Mouse (Mus musculus): ENCODE measurements around the gene Terb1. TPM values are rescaled to one million over a fixed set of nuclear protein-coding genes. Genes with fewer than 3 reads are reported as not detected.

Gene Terb1
- total RNA-seq, 2 experiments from 2014 or later = 1.9 to 2.0 TPM

GRCm38 (mm10) chr8:104446016-104446415, 63.7 kb downstream of the Terb1 start:
- intact Hi-C loops (cut with DNase I) = no loop called here
- no peak overlapping the region for H3K27ac ChIP-seq
- no peak overlapping the region for H3K4me3 ChIP-seq
- TF ChIP-seq CTCF (IDR thresholded peaks at IDR 0.05) = no peak
- DNase-seq (ENCODE audit: extremely low spot score in 1 of 2, low spot score in 2 of 2) = no peak

- no peak overlapping the region for H3K27ac ChIP-seq
- intact Hi-C loops (cut with DNase I) = no loop called here
- no peak for TF ChIP-seq CTCF (IDR thresholded peaks at IDR 0.05)
- H3K4me3 ChIP-seq = no peak overlapping the region
- DNase-seq (ENCODE audit: extremely low spot score in 1 of 2, low spot score in 2 of 2) = no peak
Observed at GRCm38 (mm10) chr8:104445248-104445647, 64.5 kb downstream of the Terb1 start.

DNA sequence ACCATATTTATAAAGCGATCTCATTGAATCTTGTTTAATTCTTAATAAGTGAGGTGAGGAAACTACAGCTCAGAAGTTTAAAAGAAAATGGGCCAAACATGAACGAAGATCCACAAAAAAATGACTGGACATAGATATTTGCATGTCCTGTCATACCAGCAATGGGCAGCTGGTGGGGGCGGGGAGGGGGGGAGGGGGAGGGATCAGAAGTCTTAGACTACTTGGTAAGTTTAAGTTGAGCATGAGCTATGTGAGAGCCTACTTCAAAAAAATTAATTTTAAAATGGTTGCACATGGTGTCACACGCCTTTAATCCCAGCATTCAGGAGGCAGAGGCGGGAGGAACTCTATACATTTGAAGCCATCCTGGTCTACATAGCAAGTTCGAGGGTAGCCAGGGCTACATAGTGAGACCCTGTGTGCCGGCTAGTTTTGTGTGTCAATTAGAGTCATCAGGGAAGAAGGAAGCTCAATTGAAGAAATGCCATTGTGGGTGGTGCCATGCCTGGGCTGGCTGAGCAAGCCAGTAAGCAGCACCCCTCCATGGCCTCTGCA, 66.5 kb downstream of the Terb1 start:
- no peak for TF ChIP-seq CTCF (IDR thresholded peaks at IDR 0.05)
- peak overlapping the region; percentile 98; the same call in 1 of the 2 replicates for H3K27ac ChIP-seq
- H3K4me3 ChIP-seq = peak overlapping the region; percentile 78
- no peak for DNase-seq (ENCODE audit: extremely low spot score in 1 of 2, low spot score in 2 of 2)
- intact Hi-C loops (cut with DNase I) = loop anchor here (2.0 to 5.0 kb wide), 3 partner anchors 66 to 102 kb away; partner anchors contain the start of gene Terb1

DNA sequence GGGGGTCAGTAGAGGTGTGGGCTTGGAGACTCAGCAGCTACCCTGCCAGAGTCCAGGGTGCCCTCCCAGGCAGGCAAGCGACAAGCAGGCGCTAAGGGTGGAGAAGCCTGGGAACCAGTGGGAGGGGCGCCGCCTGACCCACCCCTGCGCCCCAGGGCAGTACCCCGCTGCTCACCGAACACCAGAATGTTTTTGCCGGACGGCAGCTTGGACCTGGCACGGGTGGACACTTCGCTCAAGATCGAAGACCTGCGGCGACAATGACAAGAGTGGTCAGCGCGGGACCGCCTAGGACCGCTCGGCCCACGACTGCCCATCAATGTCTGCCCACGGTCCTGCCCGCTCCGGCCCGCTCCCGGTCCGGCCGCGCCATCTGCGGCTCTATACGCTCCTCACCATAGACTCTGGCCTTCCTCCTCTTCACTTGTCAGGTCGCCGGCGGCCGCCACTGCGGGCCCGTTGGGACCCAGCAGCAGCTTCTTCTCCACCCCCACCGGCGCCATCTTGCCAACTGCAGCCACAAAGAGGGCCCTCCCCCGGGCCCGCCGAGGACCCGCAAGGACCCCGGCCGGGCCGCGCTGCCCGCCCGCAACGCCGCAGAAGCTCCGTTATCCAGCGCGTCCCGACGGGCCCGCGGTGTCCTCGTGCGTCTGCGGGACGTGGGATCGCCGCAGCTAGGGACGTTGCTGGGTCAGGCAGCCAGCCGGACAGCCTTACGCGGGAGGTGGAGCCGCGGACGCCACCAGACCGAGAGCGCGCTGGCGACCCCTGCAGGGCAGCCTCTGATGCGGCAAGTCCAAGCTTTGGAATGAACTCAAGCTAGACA, 67.2 kb downstream of the Terb1 start, which contains the start of gene Dync1li2:
Gene Dync1li2, minus strand, starts transcription at position 749 of the 826 bp plus-strand sequence.
- peak within 1 kb of the TSS; percentile 78 for H3K4me3 ChIP-seq
- intact Hi-C loops (cut with DNase I) = loop anchor here (2.0 to 5.0 kb wide), 3 partner anchors 66 to 102 kb away; partner anchors contain the start of gene Terb1
- TF ChIP-seq CTCF (IDR thresholded peaks at IDR 0.05) = peak; percentile 91
- peak; percentile 91 to 96 for DNase-seq (ENCODE audit: extremely low spot score in 1 of 2, low spot score in 2 of 2)
- peak within 1 kb of the TSS; percentile 98 for H3K27ac ChIP-seq

GRCm38 (mm10) chr8:104441613-104442012, 68.1 kb downstream of the Terb1 start:
- TF ChIP-seq CTCF (IDR thresholded peaks at IDR 0.05) = no peak
- DNase-seq (ENCODE audit: extremely low spot score in 1 of 2, low spot score in 2 of 2) = peak in 1 of 2 experiments; percentile 46
- Histone ChIP-seq H3K27ac (peak overlapping the region; percentile 98), H3K4me3 (peak overlapping the region; percentile 78)
- intact Hi-C loops (cut with DNase I) = loop anchor here (2.0 to 5.0 kb wide), 3 partner anchors 67 to 101 kb away; partner anchors contain the start of gene Terb1

DNA sequence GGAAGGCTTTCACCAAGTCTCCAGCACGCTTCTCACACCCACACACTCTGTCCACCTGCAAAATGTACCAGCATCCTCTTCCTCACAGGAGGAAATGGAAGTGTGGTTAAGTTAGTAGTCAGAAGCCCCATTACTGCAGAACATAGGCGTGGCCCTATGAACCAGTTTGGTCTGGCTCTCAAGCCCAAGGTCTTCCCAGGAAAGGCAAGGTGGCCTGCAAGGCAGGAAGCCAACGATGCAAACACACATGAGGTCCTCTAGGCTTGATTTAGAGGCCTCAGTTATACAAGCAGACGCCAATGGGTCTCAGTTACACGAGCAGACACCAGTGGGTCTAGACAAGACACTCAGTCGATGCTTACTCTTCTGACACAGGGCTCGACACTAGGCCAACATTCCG, 70.2 kb downstream of the Terb1 start:
- DNase-seq (ENCODE audit: extremely low spot score in 1 of 2, low spot score in 2 of 2) = no peak
- intact Hi-C loops (cut with DNase I) = loop anchor here (5.0 kb wide), 1 partner anchor 42 kb away; the partner anchor contains the start of gene Cmtm4
- Histone ChIP-seq H3K27ac (peak overlapping the region; percentile 16; the same call in 1 of the 2 replicates), H3K4me3 (no peak overlapping the region)
- TF ChIP-seq CTCF (IDR thresholded peaks at IDR 0.05) = no peak

DNA sequence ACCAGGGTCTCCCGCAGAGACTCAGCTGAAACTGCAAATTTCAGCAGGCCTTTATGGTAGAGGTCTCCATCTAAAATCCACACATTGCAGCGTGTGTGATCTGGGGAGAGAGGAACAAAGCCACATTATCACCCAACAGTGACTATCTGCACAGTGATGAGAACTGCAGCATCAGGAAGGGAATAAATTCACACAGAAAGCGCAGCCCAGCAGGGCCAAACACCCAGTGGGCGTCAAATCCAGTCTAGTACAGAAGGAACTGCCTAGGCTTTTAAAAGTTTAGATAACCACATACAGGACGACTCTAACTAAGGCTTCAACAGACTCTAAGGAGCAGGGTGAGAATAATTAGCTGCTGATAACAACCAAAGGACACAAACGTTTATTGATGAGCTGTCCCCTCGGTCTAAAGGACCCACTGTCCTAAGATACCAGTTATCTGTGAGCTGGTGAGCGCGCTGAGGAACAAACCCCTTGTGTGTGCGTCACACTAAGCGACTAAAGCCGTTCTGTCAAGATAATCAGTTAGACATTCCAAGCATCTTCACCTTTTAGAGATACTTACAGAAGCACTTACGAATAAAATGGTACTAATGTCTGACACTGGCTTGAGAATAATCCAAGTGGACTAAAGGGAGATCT, 72.1 kb downstream of the Terb1 start:
- H3K27ac ChIP-seq = peak overlapping the region; percentile 92
- H3K4me3 ChIP-seq = peak overlapping the region; percentile 2; the same call in 1 of the 2 replicates
- intact Hi-C loops (cut with DNase I) = loop anchor here (2.0 to 5.0 kb wide), 2 partner anchors 27 to 40 kb away; partner anchors contain the start of gene Cmtm4
- DNase-seq (ENCODE audit: extremely low spot score in 1 of 2, low spot score in 2 of 2) = no peak
- TF ChIP-seq CTCF (IDR thresholded peaks at IDR 0.05) = no peak

DNA sequence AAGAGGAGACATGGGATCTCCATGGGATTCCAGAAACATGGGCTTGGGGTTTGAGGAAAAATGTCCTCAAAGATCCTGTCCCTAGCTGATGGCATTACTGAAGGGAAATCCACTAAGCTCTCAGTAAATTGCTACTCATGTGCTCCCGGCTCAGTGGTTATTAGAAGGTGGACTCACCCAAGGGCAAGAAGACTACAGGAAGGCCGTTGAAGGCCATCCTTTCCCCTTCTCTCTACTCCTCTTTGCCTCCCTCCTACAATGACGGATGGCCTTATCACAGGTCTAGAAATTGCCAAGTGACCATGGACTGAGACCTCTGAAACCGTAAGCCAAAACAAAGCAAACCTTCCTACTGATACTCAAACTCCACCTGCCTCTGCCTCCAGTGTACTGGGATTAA, 73.1 kb downstream of the Terb1 start:
- peak overlapping the region; percentile 92 for H3K27ac ChIP-seq
- intact Hi-C loops (cut with DNase I) = loop anchor here (2.0 to 5.0 kb wide), 2 partner anchors 26 to 39 kb away; partner anchors contain the start of gene Cmtm4
- H3K4me3 ChIP-seq = peak overlapping the region; percentile 21; the same call in 1 of the 2 replicates
- TF ChIP-seq CTCF (IDR thresholded peaks at IDR 0.05) = no peak
- DNase-seq (ENCODE audit: extremely low spot score in 1 of 2, low spot score in 2 of 2) = no peak

GRCm38 (mm10) chr8:104436038-104436437, 73.7 kb downstream of the Terb1 start:
- intact Hi-C loops (cut with DNase I) = loop anchor here (2.0 to 5.0 kb wide), 2 partner anchors 25 to 39 kb away; partner anchors contain the start of gene Cmtm4
- Histone ChIP-seq H3K27ac (peak overlapping the region; percentile 92), H3K4me3 (peak overlapping the region; percentile 30)
- DNase-seq (ENCODE audit: extremely low spot score in 1 of 2, low spot score in 2 of 2) = peak; percentile 94 to 98
- TF ChIP-seq CTCF (IDR thresholded peaks at IDR 0.05) = no peak

GRCm38 (mm10) chr8:104434826-104435354, 74.8 kb downstream of the Terb1 start:
- Histone ChIP-seq H3K4me3 (peak overlapping the region; percentile 11), H3K27ac (peak overlapping the region; percentile 92)
- intact Hi-C loops (cut with DNase I) = loop anchor here (2.0 to 5.0 kb wide), 3 partner anchors 38 to 184 kb away; partner anchors contain the start of genes Cklf and Cmtm4
- peak; percentile 40 for TF ChIP-seq CTCF (IDR thresholded peaks at IDR 0.05)
- no peak for DNase-seq (ENCODE audit: extremely low spot score in 1 of 2, low spot score in 2 of 2)

DNA sequence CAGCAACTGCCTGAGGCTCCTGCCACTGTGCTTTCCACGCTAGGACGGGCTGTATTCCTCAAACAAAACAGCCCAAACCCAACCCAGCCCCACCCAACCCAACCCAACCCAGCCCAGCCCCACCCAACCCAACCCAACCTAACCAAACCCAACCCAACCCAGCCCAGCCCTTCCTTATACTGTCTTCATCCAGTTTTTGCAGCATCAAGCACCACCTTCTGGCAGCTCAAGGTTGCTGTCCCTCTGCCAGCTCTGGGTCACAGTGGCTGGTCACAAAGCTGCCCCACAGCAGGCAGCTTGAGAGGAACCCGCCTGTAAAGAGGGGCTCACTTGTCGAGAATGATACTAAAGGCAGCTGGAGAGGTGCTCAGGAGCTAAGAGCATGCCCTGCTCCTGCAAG, 75.4 kb downstream of the Terb1 start:
- no peak; the same call in 1 of the 2 replicates for TF ChIP-seq CTCF (IDR thresholded peaks at IDR 0.05)
- Histone ChIP-seq H3K4me3 (peak overlapping the region; percentile 11; the same call in 1 of the 2 replicates), H3K27ac (peak overlapping the region; percentile 92)
- intact Hi-C loops (cut with DNase I) = loop anchor here (2.0 kb wide), 2 partner anchors 89 to 183 kb away; partner anchors contain the start of gene Cklf
- DNase-seq (ENCODE audit: extremely low spot score in 1 of 2, low spot score in 2 of 2) = no peak

Data from left cerebral cortex, adult 2 months (tissue).